ENCODE assay signal across 8 mouse cellular contexts in the genomic region with DNA sequence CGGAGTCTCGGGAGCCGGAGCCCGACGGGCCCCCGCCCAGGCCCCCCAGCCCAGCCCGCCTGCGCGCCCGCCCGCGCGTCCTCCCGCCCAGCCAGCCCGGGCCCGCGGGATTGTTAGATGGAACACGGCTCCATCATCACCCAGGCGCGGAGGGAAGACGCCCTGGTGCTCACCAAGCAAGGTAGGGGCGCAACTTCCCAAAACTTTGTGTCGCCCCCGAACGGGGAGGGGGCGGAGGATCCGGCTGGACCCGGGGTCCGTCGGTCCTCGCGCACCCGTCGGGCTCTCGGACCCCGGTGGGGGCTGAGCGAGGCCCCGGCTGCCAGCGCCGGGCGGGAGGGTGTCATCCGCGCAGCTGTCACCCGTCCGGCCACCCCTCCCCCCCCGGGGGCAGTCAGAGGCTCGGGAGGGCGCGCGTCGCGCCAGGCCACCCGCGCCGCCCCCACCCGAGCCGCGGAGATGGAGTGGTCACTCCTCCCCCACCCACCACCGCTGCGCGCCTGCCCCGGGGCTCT. TPM values are rescaled to one million over a fixed set of nuclear protein-coding genes. Genes with fewer than 3 reads are reported as not detected.
DNase-seq lines count a peak whose midpoint lies in the region; ATAC-seq and TF ChIP-seq lines count a peak whose summit lies in the region.

No protein-coding gene starts in this region.

- peak overlapping the region; percentile 96 for H3K27ac ChIP-seq in ES-E14 (ENCODE audit: insufficient read depth, low read depth, low read length, poor library complexity, severe bottlenecking)
- H3K27ac ChIP-seq in heart, embryonic 12.5 days (ENCODE audit: poor library complexity, severe bottlenecking), result peak overlapping the region; percentile 98
- peak overlapping the region; percentile 99 for H3K27ac ChIP-seq in kidney, embryonic 16.5 days (ENCODE audit: low read length)

- peak overlapping the region; percentile 92 to 98 for H3K4me3 ChIP-seq in ES-E14 (ENCODE audit: insufficient read depth in 1 of 2, low read depth in 1 of 2, low read length in 2 of 2, poor library complexity in 1 of 2, severe bottlenecking in 1 of 2)
- H3K4me3 ChIP-seq in heart, embryonic 12.5 days, result peak overlapping the region; percentile 100
- peak overlapping the region; percentile 99 for H3K4me3 ChIP-seq in kidney, embryonic 16.5 days (ENCODE audit: low read length)

- 0% methylated on average over 30 of the region's 62 CpGs for WGBS in heart, embryonic 12.5 days
- WGBS in kidney, embryonic 16.5 days, result under 1% methylated on average over 32 of the region's 62 CpGs

- peak; percentile 60 for ATAC-seq in heart, embryonic 12.5 days (ENCODE audit: insufficient number of reproducible peaks, low FRiP score)
- peak; percentile 5 for ATAC-seq in kidney, embryonic 16.5 days (ENCODE audit: low FRiP score, low TSS enrichment)
- ATAC-seq in megakaryocyte progenitor cell, adult 5-6 weeks (replicated peaks; ENCODE audit: poor library complexity), result no peak

- H3K4me1 ChIP-seq in ES-E14 (ENCODE audit: control insufficient read depth in 2 of 2, insufficient read depth in 2 of 2, low read length in 2 of 2, poor library complexity in 1 of 2), result peaks cover 6 to 37% of the 10 kb centered on the region in 2 experiments
- H3K4me1 ChIP-seq in heart, embryonic 12.5 days (replicated peaks), result peaks cover 44% of the 10 kb centered on the region
- peaks cover 56% of the 10 kb centered on the region for H3K4me1 ChIP-seq in kidney, embryonic 16.5 days (ENCODE audit: insufficient read depth, low read length)

- H3K36me3 ChIP-seq in ES-E14 (ENCODE audit: control insufficient read depth, insufficient read depth, low read length, poor library complexity, severe bottlenecking), result no peaks in the 10 kb centered on the region; the same call in 1 of the 2 replicates
- no peaks in the 10 kb centered on the region; the same call in 1 of the 2 replicates for H3K36me3 ChIP-seq in heart, embryonic 12.5 days
- H3K36me3 ChIP-seq in kidney, embryonic 16.5 days (ENCODE audit: insufficient read depth, low read length), result peaks cover 3% of the 10 kb centered on the region; the same call in 1 of the 2 replicates

- H3K9me3 ChIP-seq in ES-E14 (ENCODE audit: control insufficient read depth, insufficient read depth, low read depth, low read length), result no peaks in the 10 kb centered on the region
- H3K9me3 ChIP-seq in heart, embryonic 12.5 days (replicated peaks), result no peaks in the 10 kb centered on the region
- no peaks in the 10 kb centered on the region for H3K9me3 ChIP-seq in kidney, embryonic 16.5 days (ENCODE audit: low read length)

- peak overlapping the region; percentile 84 for H3K9ac ChIP-seq in ES-E14 (ENCODE audit: insufficient read depth, low read depth, low read length, poor library complexity, severe bottlenecking)
- H3K9ac ChIP-seq in heart, embryonic 12.5 days, result peak overlapping the region; percentile 100
- peak overlapping the region; percentile 99 for H3K9ac ChIP-seq in kidney, embryonic 16.5 days (replicated peaks; ENCODE audit: low read length)

- peak; percentile 75 for DNase-seq in A20 (ENCODE audit: low read depth, low spot score)
- DNase-seq in ES-E14 (ENCODE audit: low read depth, low spot score), result no peak
- DNase-seq in cerebellum, postnatal 36 days, result peak; percentile 66 to 75
- DNase-seq in lung, postnatal 25 days (ENCODE audit: low spot score), result peak; percentile 65
- peak; percentile 50 to 56 for DNase-seq in spleen, postnatal 36 days (ENCODE audit: low spot score in 2 of 2)

- peak overlapping the region; percentile 96 for H3K4me2 ChIP-seq in heart, embryonic 12.5 days
- H3K4me2 ChIP-seq in kidney, embryonic 16.5 days (replicated peaks; ENCODE audit: low read depth, low read length), result peak overlapping the region; percentile 97

- in situ Hi-C loops in ES-E14 (cut with MboI; ENCODE audit: low sequenced_read_pairs in 2 of 2, unreplicated experiment in 2 of 2), result no loop called here

- no peaks in the 10 kb centered on the region for H3K27me3 ChIP-seq in heart, embryonic 12.5 days (replicated peaks)
- no peaks in the 10 kb centered on the region for H3K27me3 ChIP-seq in kidney, embryonic 16.5 days (ENCODE audit: insufficient read depth, low read length)

TF ChIP-seq in ES-E14, 5 proteins besides CTCF, POLR2A, EP300 and RAD21:
- TF ChIP-seq ZNF384 (IDR thresholded peaks at IDR 0.05; ENCODE audit: low read depth, low read length), result no peak
- TF ChIP-seq MAFK (IDR thresholded peaks at IDR 0.05; ENCODE audit: insufficient read depth, low read depth, low read length), result no peak
- no peak for TF ChIP-seq CHD2 (IDR thresholded peaks at IDR 0.05; ENCODE audit: low read depth, low read length)

RNA-seq across cellular contexts. Expression of gene Ctdsp2, which starts 0.7 kb away (rescaled TPM):
- total RNA-seq in ES-E14 (2012; rRNA removed), result 28.5 and 38.1 TPM in 2 replicates
- 54.0 and 54.6 TPM in 2 replicates for polyA plus RNA-seq in heart, embryonic 12.5 days (2016; fragmentation: Nextera tagmentation; extraction: Ambion mirVana)
- 70.5 and 76.1 TPM in 2 replicates for polyA plus RNA-seq in kidney, embryonic 16.5 days (2015; fragmentation: Nextera tagmentation; extraction: Ambion mirVana)
- total RNA-seq in megakaryocyte progenitor cell, adult 5-6 weeks (2015), result 40.3 and 42.1 TPM in 2 replicates
- 16.1 and 20.9 TPM in 2 replicates for total RNA-seq in megakaryocyte progenitor cell, adult 5-6 weeks (2017)

RNA-seq across cellular contexts. Expression of gene Avil, which starts 21.3 kb away (rescaled TPM):
- total RNA-seq in ES-E14 (2012; rRNA removed), result 0.18 and 0.32 TPM in 2 replicates
- 0.19 and 0.22 TPM in 2 replicates for polyA plus RNA-seq in heart, embryonic 12.5 days (2016; fragmentation: Nextera tagmentation; extraction: Ambion mirVana)
- polyA plus RNA-seq in kidney, embryonic 16.5 days (2015; fragmentation: Nextera tagmentation; extraction: Ambion mirVana), result 0.17 and 0.22 TPM in 2 replicates
- total RNA-seq in megakaryocyte progenitor cell, adult 5-6 weeks (2015), result not detected in 2 replicates
- 0.03 TPM in 1 of 2 replicates, not detected in the other for total RNA-seq in megakaryocyte progenitor cell, adult 5-6 weeks (2017)

RNA-seq across cellular contexts. Expression of gene Tsfm, which starts 51.5 kb away (rescaled TPM):
- 52.8 and 60.9 TPM in 2 replicates for total RNA-seq in ES-E14 (2012; rRNA removed)
- polyA plus RNA-seq in heart, embryonic 12.5 days (2016; fragmentation: Nextera tagmentation; extraction: Ambion mirVana), result 99.2 and 99.4 TPM in 2 replicates
- polyA plus RNA-seq in kidney, embryonic 16.5 days (2015; fragmentation: Nextera tagmentation; extraction: Ambion mirVana), result 102 and 103 TPM in 2 replicates
- total RNA-seq in megakaryocyte progenitor cell, adult 5-6 weeks (2015), result 46.6 and 48.6 TPM in 2 replicates
- 42.8 and 45.6 TPM in 2 replicates for total RNA-seq in megakaryocyte progenitor cell, adult 5-6 weeks (2017)
